Mouse (Mus musculus): ENCODE data around the gene Gns. TPM values are rescaled to one million over a fixed set of nuclear protein-coding genes. Genes with fewer than 3 reads are reported as not detected.

Gns gene
- total RNA-seq, 2 experiments from 2014 or later = 67.8 to 72.4 TPM

- intact Hi-C loops (cut with DNase I) = no loop called here
- no peak for DNase-seq (ENCODE audit: low spot score)
Observed at GRCm38 (mm10) chr10:121394789-121395325, 30.0 kb downstream of the Gns start.

- intact Hi-C loops (cut with DNase I) = no loop called here
Observed at GRCm38 (mm10) chr10:121395542-121396176, 30.8 kb downstream of the Gns start.

GRCm38 (mm10) chr10:121398599-121398998 is 33.7 kb downstream of the Gns start:
- DNase-seq (ENCODE audit: low spot score) = no peak
- intact Hi-C loops (cut with DNase I) = no loop called here

More at GRCm38 (mm10) chr10:121395542-121396176, 30.8 kb downstream of the Gns start:
- no peak for DNase-seq (ENCODE audit: low spot score)

DNA sequence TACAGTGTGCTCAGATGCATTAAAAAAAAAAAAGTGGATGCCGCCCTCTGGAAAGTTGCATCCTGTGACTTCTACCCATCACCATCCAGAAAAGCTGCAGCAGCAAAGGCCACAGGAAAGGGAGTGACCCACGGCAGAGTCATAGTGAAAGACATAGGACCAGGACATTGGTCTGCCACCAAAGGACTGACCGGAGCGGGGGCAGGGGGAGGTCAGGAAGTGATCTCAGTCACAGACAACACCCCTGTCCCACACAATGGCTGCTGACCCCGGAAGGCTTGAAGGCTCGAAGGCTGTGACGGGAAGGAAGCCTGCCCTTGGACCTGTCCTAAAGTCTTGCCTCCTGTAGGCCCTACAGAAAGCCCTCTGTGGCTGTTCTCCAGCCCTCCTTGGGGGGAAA is 36.1 kb downstream of the Gns start:
- DNase-seq (ENCODE audit: low spot score) = no peak
- intact Hi-C loops (cut with DNase I) = no loop called here

- intact Hi-C loops (cut with DNase I) = no loop called here
- no peak for DNase-seq (ENCODE audit: low spot score)
Observed at GRCm38 (mm10) chr10:121403104-121403503, 38.2 kb downstream of the Gns start.

DNA sequence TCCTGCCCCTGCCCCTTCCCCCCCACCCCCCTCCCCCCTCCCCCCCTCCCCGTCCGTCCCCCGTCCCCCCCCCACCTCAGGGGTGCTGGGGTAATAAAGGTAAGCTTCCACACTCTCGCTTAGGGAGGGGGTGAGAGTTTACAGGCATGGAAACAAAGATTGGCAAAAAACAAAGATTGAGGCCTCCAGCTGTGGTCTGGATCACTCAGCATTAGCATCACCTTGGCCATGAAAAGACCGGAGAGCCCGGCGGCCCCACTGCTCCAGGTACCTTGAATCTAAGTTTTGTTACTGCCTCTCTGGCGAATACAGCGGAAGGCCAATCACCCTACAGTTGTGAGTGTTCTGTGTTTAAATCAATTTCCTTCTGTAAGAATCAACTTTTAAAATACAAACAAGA is 39.1 kb downstream of the Gns start:
- intact Hi-C loops (cut with DNase I) = no loop called here
- DNase-seq (ENCODE audit: low spot score) = no peak

GRCm38 (mm10) chr10:121409717-121410116 is 44.8 kb downstream of the Gns start:
- intact Hi-C loops (cut with DNase I) = loop anchor here (2.0 kb wide), 2 partner anchors 67 to 107 kb away; partner anchors contain the start of gene Rassf3
- DNase-seq (ENCODE audit: low spot score) = no peak

- intact Hi-C loops (cut with DNase I) = loop anchor here (2.0 kb wide), 1 partner anchor 15 kb away; no protein-coding TSS in a partner anchor
- no peak for DNase-seq (ENCODE audit: low spot score)
Observed at GRCm38 (mm10) chr10:121411721-121412455, 47.0 kb downstream of the Gns start.

- intact Hi-C loops (cut with DNase I) = loop anchor here (2.0 kb wide), 1 partner anchor 14 kb away; no protein-coding TSS in a partner anchor
- no peak for DNase-seq (ENCODE audit: low spot score)
Observed at GRCm38 (mm10) chr10:121412824-121413223, 47.9 kb downstream of the Gns start.

- no peak for DNase-seq (ENCODE audit: low spot score)
Observed at GRCm38 (mm10) chr10:121414127-121414526, 49.2 kb downstream of the Gns start.

DNA sequence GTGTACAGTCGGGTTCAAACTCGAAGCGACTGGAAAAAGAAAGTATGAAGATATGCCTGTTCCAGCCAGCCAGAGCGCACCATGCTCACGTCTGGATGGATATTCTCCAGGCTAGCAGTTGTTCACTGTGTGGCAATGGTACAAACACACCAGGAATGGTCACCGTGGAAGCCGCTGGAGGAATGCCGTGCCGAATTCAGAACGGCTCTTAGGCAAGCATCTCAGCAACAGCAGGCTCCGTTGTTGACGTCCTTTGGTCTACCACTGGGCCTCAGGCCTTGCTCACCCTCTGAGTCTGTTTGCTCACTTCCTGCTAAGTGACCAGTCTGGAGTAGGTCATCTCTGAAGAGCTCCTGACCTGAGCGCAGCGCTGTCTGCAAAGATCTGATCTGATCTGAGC is 53.9 kb downstream of the Gns start:
- intact Hi-C loops (cut with DNase I) = no loop called here
- DNase-seq (ENCODE audit: low spot score) = no peak

More at GRCm38 (mm10) chr10:121414127-121414526, 49.2 kb downstream of the Gns start:
- intact Hi-C loops (cut with DNase I) = no loop called here

DNA sequence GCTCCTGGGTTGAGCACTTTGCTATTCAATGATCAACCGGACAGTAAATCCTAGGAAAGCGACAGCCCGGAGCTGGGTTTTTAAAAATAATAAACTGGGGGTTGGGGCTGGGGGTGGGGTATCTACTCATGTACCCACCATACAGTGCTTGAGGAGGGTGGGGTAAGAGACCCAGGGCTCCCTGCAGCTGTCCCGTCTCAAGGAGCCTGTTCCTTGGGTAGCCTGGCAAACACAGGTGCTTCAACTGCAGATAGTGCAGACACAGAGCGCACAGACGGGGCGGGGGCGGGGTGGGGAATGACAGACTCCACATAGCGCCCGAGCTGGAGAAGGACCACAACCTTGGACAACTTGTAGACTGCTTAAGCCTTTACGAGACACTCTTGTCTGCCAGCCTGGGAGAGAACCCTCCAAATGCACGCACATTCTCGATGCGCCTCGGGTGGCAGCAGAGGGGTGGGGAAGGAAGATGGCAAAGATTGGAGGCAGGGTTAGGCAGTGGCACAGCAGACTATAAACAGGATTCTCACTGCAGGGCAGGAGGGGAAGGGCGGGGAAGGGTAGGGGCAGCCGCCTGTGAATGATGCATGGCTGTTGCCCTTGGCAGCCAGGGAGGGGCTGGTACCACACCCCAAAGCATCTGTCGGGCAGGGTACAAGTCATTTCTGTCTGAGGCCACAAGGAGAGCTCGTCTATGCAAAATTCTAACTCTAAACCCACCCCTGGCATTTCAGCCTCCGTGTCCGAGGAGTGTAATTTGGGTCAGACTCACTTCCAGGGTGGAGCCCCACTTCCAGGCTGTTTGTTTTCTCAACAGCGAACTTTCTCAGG is 55.0 kb downstream of the Gns start:
- intact Hi-C loops (cut with DNase I) = no loop called here
- no peak for DNase-seq (ENCODE audit: low spot score)

DNA sequence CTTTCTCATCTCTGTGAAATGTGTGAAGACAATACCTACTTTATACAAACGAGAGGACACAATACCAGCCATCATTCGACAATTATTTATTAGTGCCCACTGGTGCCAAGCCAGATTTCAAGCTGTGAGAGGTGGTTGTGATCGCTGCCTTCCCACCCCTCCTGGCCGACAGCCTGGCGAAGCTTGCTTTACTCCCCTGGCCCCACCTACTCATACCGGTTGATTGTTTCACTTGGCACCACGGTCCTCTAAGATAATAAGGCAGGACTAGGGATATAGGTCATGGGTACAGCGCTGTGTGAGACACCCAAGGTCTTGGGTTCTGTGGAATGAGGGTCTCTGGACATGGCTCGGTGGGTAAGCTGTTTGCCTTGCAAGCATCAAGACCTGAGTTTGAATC is 56.1 kb downstream of the Gns start:
- no peak for DNase-seq (ENCODE audit: low spot score)

DNA sequence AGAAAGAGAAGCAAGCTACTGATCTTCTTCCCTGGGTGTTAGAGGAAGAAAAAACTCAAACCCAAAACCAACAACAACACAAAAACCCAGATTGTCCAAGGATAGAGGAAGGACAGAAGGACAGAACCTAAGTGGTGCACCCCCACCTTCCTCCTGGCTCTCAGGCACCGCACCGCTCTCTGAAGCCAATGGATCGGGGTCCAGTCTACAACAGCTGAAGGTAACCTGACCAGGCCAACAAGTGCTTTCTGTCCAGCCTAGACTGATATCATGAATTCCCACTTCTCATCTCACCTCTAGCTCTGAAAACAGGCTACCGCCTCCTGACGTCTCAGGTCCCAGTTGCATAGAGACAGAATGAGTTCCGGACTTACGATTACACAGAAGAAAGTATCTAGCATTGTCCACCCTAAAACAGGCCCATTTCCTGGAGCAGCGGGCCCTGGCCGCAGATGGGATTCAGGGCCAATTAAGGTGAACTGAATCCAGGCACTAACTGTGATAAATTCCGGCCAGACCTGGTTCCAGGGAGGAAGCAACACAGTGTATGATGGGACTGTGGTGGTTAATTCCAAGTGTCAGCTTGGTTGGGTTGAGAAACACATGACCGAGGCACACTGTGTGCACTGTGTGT is 56.9 kb downstream of the Gns start:
- DNase-seq (ENCODE audit: low spot score) = no peak
- intact Hi-C loops (cut with DNase I) = no loop called here

More for the DNA sequence above, 56.1 kb downstream of the Gns start:
- intact Hi-C loops (cut with DNase I) = no loop called here

DNA sequence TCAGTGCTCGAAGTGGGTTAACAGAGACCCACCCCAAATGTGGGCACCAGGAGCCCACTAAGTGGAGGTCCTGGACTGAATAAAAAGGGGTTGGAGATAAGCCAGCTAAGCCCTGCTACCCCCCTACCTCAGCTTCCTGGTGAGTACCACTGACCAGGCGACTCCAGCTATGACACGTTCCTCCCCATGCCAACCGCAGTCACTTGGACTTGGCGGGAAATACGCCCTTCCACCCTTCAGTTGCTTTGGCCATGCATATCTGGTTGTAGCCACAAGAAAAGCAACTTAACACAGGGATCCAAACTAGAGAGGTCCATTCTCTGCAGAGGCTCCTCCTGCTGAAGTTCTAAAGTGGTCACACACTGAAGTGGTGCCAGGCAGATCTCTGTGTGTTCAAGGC is 57.4 kb downstream of the Gns start:
- intact Hi-C loops (cut with DNase I) = no loop called here
- DNase-seq (ENCODE audit: low spot score) = no peak

GRCm38 (mm10) chr10:121423541-121424349 is 58.9 kb downstream of the Gns start:
- no peak for DNase-seq (ENCODE audit: low spot score)
- intact Hi-C loops (cut with DNase I) = no loop called here

- no peak for DNase-seq (ENCODE audit: low spot score)
- intact Hi-C loops (cut with DNase I) = no loop called here
Observed at GRCm38 (mm10) chr10:121424455-121424854, 59.6 kb downstream of the Gns start.

- no peak for DNase-seq (ENCODE audit: low spot score)
- intact Hi-C loops (cut with DNase I) = no loop called here
Observed at GRCm38 (mm10) chr10:121425079-121425478, 60.2 kb downstream of the Gns start.

DNA sequence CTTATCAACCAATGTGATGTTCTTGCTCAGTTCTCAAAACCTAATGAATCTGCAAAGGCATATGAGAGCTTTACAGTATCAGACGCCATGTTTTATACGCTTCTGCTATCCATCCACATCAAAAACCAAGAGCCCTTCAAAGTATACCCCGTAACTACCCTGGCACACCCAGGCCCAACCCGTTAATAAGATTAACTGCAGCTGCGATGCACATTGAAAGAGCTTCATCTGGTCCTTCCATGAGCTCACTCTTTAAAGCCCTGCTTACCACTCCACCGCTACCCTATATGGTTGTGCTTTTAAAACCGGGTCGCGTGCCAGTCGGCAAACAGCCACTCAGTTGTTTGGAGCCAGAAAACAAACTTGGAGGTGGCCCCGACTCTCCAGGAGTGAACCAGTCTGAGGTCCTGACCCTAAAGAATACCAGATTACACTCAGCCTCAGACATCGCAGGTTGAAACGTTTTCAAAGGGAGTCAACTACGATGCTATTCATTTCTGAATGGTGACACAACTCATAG is 60.7 kb downstream of the Gns start:
- intact Hi-C loops (cut with DNase I) = loop anchor here (2.0 kb wide), 1 partner anchor 13 kb away; no protein-coding TSS in a partner anchor
- no peak for DNase-seq (ENCODE audit: low spot score)
